Mouse (Mus musculus): ENCODE results near the gene Frrs1l. TPM values are rescaled to one million over a fixed set of nuclear protein-coding genes. Genes with fewer than 3 reads are reported as not detected.

Frrs1l gene
- polyA plus RNA-seq, 1 experiment, result not detected

GRCm38 (mm10) chr4:56912382-56913001 is 77.7 kb downstream of the Frrs1l start:
- peaks cover 79% of the 10 kb centered on the region for H3K36me3 ChIP-seq (ENCODE audit: control insufficient read depth)
- no peaks in the 10 kb centered on the region for H3K9me3 ChIP-seq (ENCODE audit: control insufficient read depth, low read length)
- no peaks in the 10 kb centered on the region for H3K4me1 ChIP-seq (ENCODE audit: control insufficient read depth)
- H3K4me3 ChIP-seq (replicated peaks), result no peak overlapping the region
- TF ChIP-seq TAL1 (IDR thresholded peaks at IDR 0.05; ENCODE audit: low read length), result no peak
- no peak for TF ChIP-seq GATA1 (IDR thresholded peaks at IDR 0.05; ENCODE audit: low read length)
- H3K27me3 ChIP-seq (ENCODE audit: control insufficient read depth), result no peaks in the 10 kb centered on the region

GRCm38 (mm10) chr4:56909568-56909967 is 80.6 kb downstream of the Frrs1l start:
- H3K27me3 ChIP-seq (ENCODE audit: control insufficient read depth), result no peaks in the 10 kb centered on the region
- no peak for TF ChIP-seq TAL1 (IDR thresholded peaks at IDR 0.05; ENCODE audit: low read length)
- no peak for TF ChIP-seq GATA1 (IDR thresholded peaks at IDR 0.05; ENCODE audit: low read length)
- H3K4me3 ChIP-seq (replicated peaks), result no peak overlapping the region
- peaks cover 4% of the 10 kb centered on the region for H3K4me1 ChIP-seq (ENCODE audit: control insufficient read depth)
- no peaks in the 10 kb centered on the region for H3K9me3 ChIP-seq (ENCODE audit: control insufficient read depth, low read length)
- peaks cover 77% of the 10 kb centered on the region for H3K36me3 ChIP-seq (ENCODE audit: control insufficient read depth)

DNA sequence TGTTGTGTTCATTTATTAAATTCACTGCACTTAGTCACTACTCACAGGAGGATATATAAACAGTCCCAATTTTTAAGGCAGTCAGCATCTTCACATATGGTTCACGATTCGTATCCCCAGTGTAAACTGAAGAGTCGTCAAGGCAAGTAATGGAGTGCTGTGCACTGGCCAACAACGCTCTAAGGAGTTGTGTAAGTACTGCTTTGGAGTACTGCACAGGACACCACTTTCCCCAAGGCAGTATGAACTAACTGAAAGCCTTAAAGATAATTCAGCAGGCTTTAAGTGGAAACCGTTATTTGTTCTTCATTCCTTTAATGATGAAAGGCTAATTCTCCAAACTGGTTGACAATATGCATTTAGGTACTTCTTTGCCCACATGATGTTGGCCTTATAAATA is 82.5 kb downstream of the Frrs1l start:
- peaks cover 4% of the 10 kb centered on the region for H3K4me1 ChIP-seq (ENCODE audit: control insufficient read depth)
- no peak overlapping the region for H3K4me3 ChIP-seq (replicated peaks)
- TF ChIP-seq GATA1 (IDR thresholded peaks at IDR 0.05; ENCODE audit: low read length) (no peak), TAL1 (IDR thresholded peaks at IDR 0.05; ENCODE audit: low read length) (no peak)
- H3K27me3 ChIP-seq (ENCODE audit: control insufficient read depth), result no peaks in the 10 kb centered on the region
- peaks cover 79% of the 10 kb centered on the region for H3K36me3 ChIP-seq (ENCODE audit: control insufficient read depth)
- H3K9me3 ChIP-seq (ENCODE audit: control insufficient read depth, low read length), result no peaks in the 10 kb centered on the region

Other genes starting within 250 kb of the Frrs1l start
- not detected in 2 replicates for gene Actl7b, start 248.9 kb downstream of the Frrs1l start, polyA plus RNA-seq (2012)
- not detected in 2 replicates for gene Actl7a, start 247.0 kb downstream of the Frrs1l start, polyA plus RNA-seq (2012)
- 0.14 and 0.29 TPM in 2 replicates for gene Elp1, start 188.1 kb downstream of the Frrs1l start, polyA plus RNA-seq (2012)
- 0.16 and 0.43 TPM in 2 replicates for gene Fam206a, start 188.0 kb downstream of the Frrs1l start, polyA plus RNA-seq (2012)
- 0.17 and 0.18 TPM in 2 replicates for gene Ctnnal1, start 125.2 kb downstream of the Frrs1l start, polyA plus RNA-seq (2012)
- gene Tmem245, start 43.0 kb downstream of the Frrs1l start, polyA plus RNA-seq (2012), result 0.01 and 0.03 TPM in 2 replicates
- gene Epb41l4b, start 153.0 kb upstream of the Frrs1l start, polyA plus RNA-seq (2012), result 0.02 and 0.03 TPM in 2 replicates